Mouse (Mus musculus): ENCODE results near the gene Vti1a. TPM values are rescaled to one million over a fixed set of nuclear protein-coding genes. Genes with fewer than 3 reads are reported as not detected.

Vti1a gene
- polyA plus RNA-seq, 1 experiment = 39.5 TPM

GRCm38 (mm10) chr19:55597951-55598350 is 281.9 kb downstream of the Vti1a start:
- no peak overlapping the region for H3K4me3 ChIP-seq (ENCODE audit: insufficient read depth, low read length)
- no peak for TF ChIP-seq POLR2A (IDR thresholded peaks at IDR 0.05; ENCODE audit: extremely low read depth, insufficient read depth, low read length)
- TF ChIP-seq CTCF (IDR thresholded peaks at IDR 0.05; ENCODE audit: extremely low read depth, insufficient read depth, low read length) = no peak
- H3K27ac ChIP-seq (ENCODE audit: insufficient read depth, low read length) = no peak overlapping the region
- H3K4me1 ChIP-seq (ENCODE audit: control insufficient read depth, insufficient read depth, low read length) = no peaks in the 10 kb centered on the region

- TF ChIP-seq CTCF (IDR thresholded peaks at IDR 0.05; ENCODE audit: extremely low read depth, insufficient read depth, low read length) = no peak
- Histone ChIP-seq H3K27ac (ENCODE audit: insufficient read depth, low read length) (no peak overlapping the region), H3K4me3 (ENCODE audit: insufficient read depth, low read length) (no peak overlapping the region), H3K4me1 (ENCODE audit: control insufficient read depth, insufficient read depth, low read length) (no peaks in the 10 kb centered on the region)
Observed at GRCm38 (mm10) chr19:55599124-55599523, 283.0 kb downstream of the Vti1a start.

GRCm38 (mm10) chr19:55607725-55608124 is 291.6 kb downstream of the Vti1a start:
- no peak for TF ChIP-seq POLR2A (IDR thresholded peaks at IDR 0.05; ENCODE audit: extremely low read depth, insufficient read depth, low read length)
- no peak for TF ChIP-seq CTCF (IDR thresholded peaks at IDR 0.05; ENCODE audit: extremely low read depth, insufficient read depth, low read length)
- Histone ChIP-seq H3K27ac (ENCODE audit: insufficient read depth, low read length) (no peak overlapping the region), H3K4me1 (ENCODE audit: control insufficient read depth, insufficient read depth, low read length) (0 out of 2 replicates have a peak, but pooled peaks cover 2% of the 10 kb centered on the region), H3K4me3 (ENCODE audit: insufficient read depth, low read length) (no peak overlapping the region)

GRCm38 (mm10) chr19:55608858-55609375 is 292.8 kb downstream of the Vti1a start:
- Histone ChIP-seq H3K27ac (ENCODE audit: insufficient read depth, low read length) (no peak overlapping the region), H3K4me1 (ENCODE audit: control insufficient read depth, insufficient read depth, low read length) (0 out of 2 replicates have a peak, but pooled peaks cover 2% of the 10 kb centered on the region), H3K4me3 (ENCODE audit: insufficient read depth, low read length) (no peak overlapping the region)
- TF ChIP-seq POLR2A (IDR thresholded peaks at IDR 0.05; ENCODE audit: extremely low read depth, insufficient read depth, low read length) (no peak), CTCF (IDR thresholded peaks at IDR 0.05; ENCODE audit: extremely low read depth, insufficient read depth, low read length) (no peak)

- Histone ChIP-seq H3K4me3 (ENCODE audit: insufficient read depth, low read length) (no peak overlapping the region), H3K4me1 (ENCODE audit: control insufficient read depth, insufficient read depth, low read length) (peaks cover 4% of the 10 kb centered on the region; the same call in 1 of the 2 replicates), H3K27ac (ENCODE audit: insufficient read depth, low read length) (no peak overlapping the region)
- no peak for TF ChIP-seq CTCF (IDR thresholded peaks at IDR 0.05; ENCODE audit: extremely low read depth, insufficient read depth, low read length)
- TF ChIP-seq POLR2A (IDR thresholded peaks at IDR 0.05; ENCODE audit: extremely low read depth, insufficient read depth, low read length) = no peak
Observed at GRCm38 (mm10) chr19:55609806-55610205, 293.7 kb downstream of the Vti1a start.

GRCm38 (mm10) chr19:55615743-55616142 is 299.6 kb downstream of the Vti1a start:
- TF ChIP-seq CTCF (IDR thresholded peaks at IDR 0.05; ENCODE audit: extremely low read depth, insufficient read depth, low read length) (no peak), POLR2A (IDR thresholded peaks at IDR 0.05; ENCODE audit: extremely low read depth, insufficient read depth, low read length) (no peak)
- H3K27ac ChIP-seq (ENCODE audit: insufficient read depth, low read length) = no peak overlapping the region

GRCm38 (mm10) chr19:55616276-55616675 is 300.2 kb downstream of the Vti1a start:
- TF ChIP-seq POLR2A (IDR thresholded peaks at IDR 0.05; ENCODE audit: extremely low read depth, insufficient read depth, low read length) (no peak), CTCF (IDR thresholded peaks at IDR 0.05; ENCODE audit: extremely low read depth, insufficient read depth, low read length) (no peak)
- no peak overlapping the region for H3K27ac ChIP-seq (ENCODE audit: insufficient read depth, low read length)
- H3K4me1 ChIP-seq (ENCODE audit: control insufficient read depth, insufficient read depth, low read length) = peaks cover 4% of the 10 kb centered on the region; the same call in 1 of the 2 replicates
- no peak overlapping the region for H3K4me3 ChIP-seq (ENCODE audit: insufficient read depth, low read length)

More at GRCm38 (mm10) chr19:55615743-55616142, 299.6 kb downstream of the Vti1a start:
- Histone ChIP-seq H3K4me3 (ENCODE audit: insufficient read depth, low read length) (no peak overlapping the region), H3K4me1 (ENCODE audit: control insufficient read depth, insufficient read depth, low read length) (peaks cover 4% of the 10 kb centered on the region; the same call in 1 of the 2 replicates)

GRCm38 (mm10) chr19:55616937-55617336 is 300.8 kb downstream of the Vti1a start:
- peaks cover 4% of the 10 kb centered on the region; the same call in 1 of the 2 replicates for H3K4me1 ChIP-seq (ENCODE audit: control insufficient read depth, insufficient read depth, low read length)
- TF ChIP-seq CTCF (IDR thresholded peaks at IDR 0.05; ENCODE audit: extremely low read depth, insufficient read depth, low read length) (no peak), POLR2A (IDR thresholded peaks at IDR 0.05; ENCODE audit: extremely low read depth, insufficient read depth, low read length) (no peak)
- no peak overlapping the region for H3K4me3 ChIP-seq (ENCODE audit: insufficient read depth, low read length)
- H3K27ac ChIP-seq (ENCODE audit: insufficient read depth, low read length) = no peak overlapping the region

- TF ChIP-seq CTCF (IDR thresholded peaks at IDR 0.05; ENCODE audit: extremely low read depth, insufficient read depth, low read length) (no peak), POLR2A (IDR thresholded peaks at IDR 0.05; ENCODE audit: extremely low read depth, insufficient read depth, low read length) (no peak)
- Histone ChIP-seq H3K27ac (ENCODE audit: insufficient read depth, low read length) (no peak overlapping the region), H3K4me1 (ENCODE audit: control insufficient read depth, insufficient read depth, low read length) (peaks cover 4% of the 10 kb centered on the region; the same call in 1 of the 2 replicates), H3K4me3 (ENCODE audit: insufficient read depth, low read length) (no peak overlapping the region)
Observed at GRCm38 (mm10) chr19:55618546-55618945, 302.5 kb downstream of the Vti1a start.

- Histone ChIP-seq H3K4me3 (ENCODE audit: insufficient read depth, low read length) (no peak overlapping the region), H3K4me1 (ENCODE audit: control insufficient read depth, insufficient read depth, low read length) (peaks cover 4% of the 10 kb centered on the region; the same call in 1 of the 2 replicates), H3K27ac (ENCODE audit: insufficient read depth, low read length) (no peak overlapping the region)
- TF ChIP-seq CTCF (IDR thresholded peaks at IDR 0.05; ENCODE audit: extremely low read depth, insufficient read depth, low read length) (no peak), POLR2A (IDR thresholded peaks at IDR 0.05; ENCODE audit: extremely low read depth, insufficient read depth, low read length) (no peak)
Observed at GRCm38 (mm10) chr19:55620411-55621008, 304.4 kb downstream of the Vti1a start.

All from cortical plate, adult 2 months (tissue).